Mouse (Mus musculus) frontal cortex, postnatal 25 days (tissue): ENCODE results near the gene Nt5c1b.

ENCODE experiments used
- DNase-seq, 2 experiments: peaks; one replicate each; pipeline ENCODE4 v3.0.0; 2022; ENCODE audit warnings: low spot score in 2 of 2

The Nt5c1b gene

DNA sequence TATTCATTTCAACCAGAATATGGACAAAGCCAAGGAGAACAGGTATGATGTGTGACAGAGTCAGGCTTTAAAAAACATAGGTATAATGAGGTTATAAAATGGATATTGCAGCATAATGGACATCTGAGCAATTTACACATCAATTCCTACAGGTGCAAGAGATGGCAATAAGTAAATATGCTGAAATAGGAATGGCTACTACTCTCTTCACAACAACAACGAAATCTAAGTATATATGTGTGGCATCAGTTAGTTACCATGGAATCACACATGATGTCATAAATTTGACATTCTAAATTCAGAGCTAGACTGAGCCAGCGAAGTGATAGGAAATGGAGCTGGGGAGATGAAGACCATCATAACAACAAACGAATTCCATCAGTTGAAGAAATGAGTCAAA lies at the start of gene Nt5c1b:
Gene Nt5c1b (plus strand): TSS at position 301 of the 400 bp plus-strand sequence.
- DNase-seq = no peak

- DNase-seq = no peak
Observed at GRCm38 (mm10) chr12:10327651-10328050, 42.1 kb upstream of the Nt5c1b start.

DNA sequence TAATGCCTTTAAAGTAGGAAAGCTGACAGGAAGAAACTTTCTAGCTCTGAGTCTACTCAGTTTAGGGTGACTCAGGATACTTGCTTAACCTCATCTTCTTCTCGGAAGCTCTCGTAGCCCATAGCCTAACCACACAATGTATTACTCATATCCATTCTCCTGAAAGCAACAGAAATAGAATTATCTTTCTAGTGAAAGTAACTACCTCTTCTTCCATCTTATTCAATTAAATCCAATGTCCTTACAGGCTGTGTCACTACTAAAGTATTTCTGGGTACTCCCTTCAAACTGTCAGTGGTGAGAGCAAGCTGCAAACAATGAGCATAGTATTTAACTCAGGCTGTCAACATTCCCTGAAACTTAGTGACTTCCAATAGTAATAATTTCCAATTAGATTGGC lies 40.3 kb upstream of the Nt5c1b start:
- DNase-seq = no peak

DNA sequence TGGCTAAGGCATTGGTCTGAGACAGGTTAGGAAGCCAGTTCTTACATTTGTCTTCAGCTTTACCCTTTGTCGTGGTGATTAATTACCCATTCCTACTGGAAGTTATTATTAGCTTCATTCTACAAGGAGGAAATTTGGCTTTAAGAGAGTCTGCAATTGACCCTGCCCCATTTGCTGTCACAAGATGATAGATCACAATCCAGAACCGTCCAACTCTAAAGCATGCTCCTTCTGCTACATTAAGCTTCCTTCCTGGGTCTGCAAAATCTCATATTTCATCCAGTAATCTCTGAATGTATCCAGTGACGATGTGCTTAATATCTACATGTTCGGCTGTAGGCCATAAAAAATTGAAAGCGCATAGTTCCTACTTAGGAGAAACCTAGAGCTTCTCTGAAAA lies 29.2 kb upstream of the Nt5c1b start:
- no peak for DNase-seq

DNA sequence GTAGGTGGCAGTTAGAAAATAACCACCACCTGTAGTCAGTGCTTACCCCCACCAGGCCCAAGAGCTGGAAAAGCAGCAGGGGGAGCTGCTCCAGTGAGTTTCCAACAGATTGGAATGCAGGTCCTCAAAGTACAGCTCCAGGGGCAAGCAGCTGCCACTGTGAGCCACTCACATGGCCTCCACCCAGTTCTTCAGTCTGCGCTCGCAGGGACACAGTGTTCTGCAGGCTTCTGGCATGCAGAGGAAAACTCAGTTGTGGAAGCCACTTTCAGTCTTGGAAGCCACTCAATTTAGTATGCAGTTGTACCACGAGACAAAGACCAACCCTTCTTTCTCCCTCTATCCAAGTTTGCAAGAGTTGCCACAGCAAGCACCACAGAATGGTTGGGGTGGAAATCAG lies 19.1 kb upstream of the Nt5c1b start:
- DNase-seq = no peak

DNA sequence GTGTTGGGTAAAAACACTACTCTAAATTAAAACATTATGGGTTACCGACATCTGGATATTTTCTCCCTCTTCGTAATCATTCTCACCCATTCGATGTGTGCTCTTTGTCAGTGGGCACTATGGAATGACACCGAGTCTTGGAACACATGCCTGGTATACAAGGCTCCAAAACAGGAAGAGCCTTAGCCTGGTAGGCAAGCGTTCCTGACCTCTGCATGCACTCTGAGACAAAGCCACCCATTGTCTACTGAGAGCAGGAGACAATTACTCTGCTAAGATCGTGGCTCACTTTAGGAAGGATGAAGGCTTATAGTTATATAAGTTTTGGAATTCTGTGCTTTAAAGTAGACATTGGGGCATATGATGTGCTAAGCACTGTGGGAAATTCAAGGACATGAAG lies 12.0 kb upstream of the Nt5c1b start:
- no peak for DNase-seq

- DNase-seq = peak; percentile 95 to 97
Observed at GRCm38 (mm10) chr12:10390671-10391441, 21.1 kb downstream of the Nt5c1b start, which contains the start of gene Rdh14. Rdh14 (plus strand) TSS chr12:10390772.

- no peak for DNase-seq
Observed at GRCm38 (mm10) chr12:10400788-10401187, 31.0 kb downstream of the Nt5c1b start.

DNA sequence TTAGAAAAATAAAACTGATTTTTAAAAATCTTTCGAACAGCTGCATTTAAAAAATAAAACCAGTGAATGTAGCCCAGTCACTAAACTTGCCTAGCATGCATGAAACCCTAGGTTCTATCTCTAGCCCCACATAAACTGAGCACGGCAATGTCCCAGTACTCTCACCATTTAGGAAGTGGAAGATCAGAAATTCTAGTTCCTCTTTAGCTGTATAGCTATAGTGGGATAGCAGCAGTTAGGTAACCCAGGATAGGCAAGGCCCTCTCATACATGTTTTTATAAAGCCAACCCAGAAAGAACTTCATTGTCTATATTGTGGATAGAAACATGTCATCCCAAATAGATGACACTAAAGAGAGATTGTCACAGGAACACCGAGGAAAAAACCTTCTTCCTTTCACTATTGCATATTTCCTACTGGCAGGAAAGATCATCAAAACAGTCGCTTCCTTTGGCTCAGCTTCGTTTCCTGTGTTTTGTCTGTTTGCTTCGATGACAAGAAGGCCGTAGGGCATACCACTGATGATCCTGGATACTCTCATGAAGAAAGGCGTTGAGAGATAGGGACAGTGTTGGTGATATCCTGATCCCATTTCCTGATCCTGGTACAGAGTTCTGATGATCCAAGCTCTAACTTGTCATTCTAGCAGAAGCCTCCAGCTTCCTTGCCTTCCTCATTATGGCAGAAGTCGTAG lies 32.8 kb downstream of the Nt5c1b start:
- no peak for DNase-seq

- DNase-seq = no peak
Observed at GRCm38 (mm10) chr12:10410511-10411179, 40.9 kb downstream of the Nt5c1b start.

DNA sequence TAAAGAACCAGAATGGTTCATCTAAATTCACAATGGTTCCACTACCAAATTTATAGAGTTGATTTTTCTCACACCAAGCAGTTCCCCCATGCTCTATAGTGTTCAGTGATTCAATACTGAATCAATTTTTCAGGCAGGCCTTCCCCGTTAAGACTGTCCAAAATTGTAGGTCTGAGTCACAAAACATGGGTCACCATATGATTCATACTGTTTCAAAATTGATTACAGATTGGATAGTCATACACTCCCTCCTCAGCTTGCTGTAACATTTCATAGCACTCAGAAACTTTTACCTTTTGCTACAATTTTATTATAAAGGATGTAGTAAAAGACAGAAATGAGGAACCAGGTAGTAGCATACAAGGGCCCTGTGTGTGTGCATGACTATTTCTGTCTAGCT lies 41.7 kb downstream of the Nt5c1b start:
- no peak for DNase-seq

DNA sequence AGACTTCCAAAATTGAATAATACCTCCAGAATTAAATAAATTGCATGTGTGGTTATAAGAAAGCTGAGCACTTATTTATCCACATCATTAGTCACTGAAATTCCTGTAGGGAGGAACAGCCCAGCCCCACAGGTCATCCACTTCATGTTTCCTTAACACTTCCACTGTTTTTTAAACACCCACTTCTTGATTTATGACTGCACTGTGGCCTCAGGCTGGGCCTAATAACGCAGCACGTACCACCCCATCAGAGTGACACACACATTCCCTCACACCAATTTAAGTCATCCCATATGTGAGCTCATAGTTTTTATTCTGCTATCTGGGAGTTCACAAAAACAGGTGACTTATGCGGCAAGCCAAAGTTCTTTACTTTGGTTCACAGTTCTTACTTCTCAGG lies 52.6 kb downstream of the Nt5c1b start:
- no peak for DNase-seq

DNA sequence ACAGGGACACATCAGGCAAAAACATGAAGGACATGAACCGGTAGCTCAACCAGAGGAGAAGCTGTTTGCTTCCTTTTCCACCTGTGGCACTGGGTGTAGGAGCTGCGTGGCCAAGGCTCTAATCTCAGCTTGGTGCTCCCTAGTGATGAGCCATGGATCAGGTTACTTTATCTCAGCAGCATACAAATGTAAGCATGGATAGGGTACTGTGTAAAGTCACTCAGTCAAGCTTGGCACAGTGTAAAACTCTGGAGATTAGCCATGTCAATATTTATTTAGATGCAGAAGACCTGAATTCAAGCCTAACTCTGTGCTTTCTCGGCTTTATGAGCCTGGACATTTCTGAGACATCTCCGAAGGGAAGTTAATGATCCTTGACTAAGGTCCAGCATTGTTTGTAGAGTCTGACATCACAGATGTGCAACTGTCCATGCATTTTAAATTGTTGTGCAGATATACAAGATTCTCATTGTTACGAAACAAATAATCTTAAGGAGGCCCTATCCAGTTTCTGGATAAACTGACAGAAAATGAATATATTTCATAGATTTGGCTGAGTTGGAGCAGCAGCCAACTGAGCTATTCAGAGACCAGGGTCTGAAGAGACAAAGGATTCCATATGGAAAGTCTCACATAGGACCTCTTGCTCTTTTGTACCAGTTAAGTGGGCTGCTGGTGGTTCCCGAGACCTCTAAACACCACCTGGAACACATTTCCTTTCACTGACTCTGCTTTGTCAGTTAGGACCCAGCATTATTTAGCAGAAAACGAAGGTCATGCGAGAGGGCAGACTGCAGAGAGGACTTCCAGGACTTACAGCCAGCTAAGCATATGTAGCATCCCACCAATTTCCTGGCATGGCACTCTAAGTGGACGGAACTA lies 56.5 kb downstream of the Nt5c1b start:
- no peak for DNase-seq

DNA sequence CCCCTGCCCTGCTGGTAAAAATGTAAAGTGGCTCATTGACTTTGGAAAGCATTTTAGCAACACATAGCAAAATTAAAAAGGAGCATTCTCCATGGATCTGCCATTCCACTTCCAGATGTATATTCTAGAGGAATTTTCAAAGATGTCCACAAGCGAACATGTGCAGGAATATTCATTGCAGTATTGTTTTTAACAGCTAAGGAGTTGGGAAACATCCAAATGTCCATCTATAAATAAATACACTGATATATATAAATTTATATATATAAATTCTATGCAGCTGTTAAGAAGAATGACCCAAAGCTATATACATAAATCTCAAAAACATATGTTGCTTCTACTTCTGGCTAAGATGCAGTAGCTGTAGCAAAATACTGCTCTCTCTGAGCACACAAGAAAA lies 61.2 kb downstream of the Nt5c1b start:
- no peak for DNase-seq

GRCm38 (mm10) chr12:10438054-10439001 lies 68.6 kb downstream of the Nt5c1b start:
- peak; percentile 76 to 87 for DNase-seq
